Mouse (Mus musculus) cerebellum, adult 18-20 months (tissue): Measurements from ENCODE around the gene Prpf6.

Experiments
- DNase-seq, 2 experiments: peaks; one replicate each; pipeline ENCODE4 v3.0.0; 2021

Gene Prpf6

DNA sequence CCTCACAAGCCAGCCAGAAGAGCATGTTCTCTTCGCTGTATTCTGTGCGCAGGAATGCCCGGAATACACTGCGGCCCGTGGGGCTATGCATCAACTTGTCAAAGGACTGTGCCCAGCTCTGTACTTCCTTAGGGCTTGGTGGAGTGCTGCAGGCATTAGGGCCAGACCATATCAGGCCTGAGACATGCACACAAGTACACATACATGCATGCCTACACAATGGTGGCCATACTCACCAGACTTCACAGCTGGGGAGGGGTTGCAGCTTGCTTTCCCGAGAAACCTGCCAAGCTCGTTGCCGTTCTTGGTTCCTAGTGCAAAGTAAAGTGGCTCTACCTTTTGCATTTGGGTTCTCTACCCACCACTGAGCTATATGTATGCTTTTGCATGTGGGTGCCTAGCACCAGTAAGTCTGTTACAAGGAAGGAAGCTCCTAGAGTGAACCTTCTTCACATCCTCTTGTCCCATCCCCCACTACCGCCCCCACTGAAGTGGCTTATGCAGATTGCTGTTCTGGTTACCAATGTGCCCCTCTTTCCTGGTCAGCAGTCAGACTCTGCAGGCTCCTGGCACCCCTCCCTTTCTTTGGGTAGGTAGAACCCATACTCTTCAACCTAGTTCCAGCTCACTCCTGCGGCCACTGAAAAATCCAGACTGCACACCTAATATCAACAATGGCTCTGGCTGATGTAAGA lies 97.9 kb downstream of the Prpf6 start:
- no peak for DNase-seq

DNA sequence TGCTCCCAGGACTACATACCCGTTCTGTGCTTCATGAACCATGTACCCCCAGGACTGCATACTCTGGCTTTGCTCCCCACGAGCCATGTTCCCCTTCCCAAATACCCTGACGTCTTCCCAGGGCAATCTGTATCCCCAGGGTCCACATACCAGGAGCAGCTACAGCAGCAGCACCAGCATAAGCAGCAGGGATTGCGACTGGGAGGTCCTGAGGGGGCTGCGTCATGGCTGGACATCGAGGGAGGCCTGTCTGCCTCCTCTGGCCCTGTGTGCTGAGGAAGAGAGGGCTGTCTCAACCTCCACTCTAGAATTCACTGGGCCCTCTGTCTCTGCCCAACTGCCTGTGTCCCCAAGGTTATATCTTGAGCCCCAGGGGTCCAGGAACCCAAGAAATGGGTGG lies 99.4 kb downstream of the Prpf6 start:
- no peak for DNase-seq

DNA sequence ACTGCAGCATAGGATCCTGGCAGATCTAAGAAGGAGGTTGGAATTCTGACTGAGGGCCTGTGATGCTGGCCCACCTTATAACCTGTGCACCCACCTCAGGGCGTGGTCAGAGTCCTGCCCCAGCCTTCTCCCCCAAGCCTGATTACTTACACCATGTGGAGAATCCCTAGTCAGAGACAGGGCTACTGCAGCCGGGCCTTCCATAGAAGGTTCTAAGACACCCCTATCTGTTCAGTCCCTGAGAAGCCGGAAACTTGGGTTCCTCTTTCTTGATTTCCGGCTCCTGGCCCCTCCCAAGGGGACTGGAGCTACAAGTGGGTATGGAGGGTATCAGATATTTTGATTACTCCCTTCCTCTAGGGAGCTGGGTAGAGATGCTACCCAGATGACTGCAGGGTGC lies 99.9 kb downstream of the Prpf6 start:
- no peak for DNase-seq

DNA sequence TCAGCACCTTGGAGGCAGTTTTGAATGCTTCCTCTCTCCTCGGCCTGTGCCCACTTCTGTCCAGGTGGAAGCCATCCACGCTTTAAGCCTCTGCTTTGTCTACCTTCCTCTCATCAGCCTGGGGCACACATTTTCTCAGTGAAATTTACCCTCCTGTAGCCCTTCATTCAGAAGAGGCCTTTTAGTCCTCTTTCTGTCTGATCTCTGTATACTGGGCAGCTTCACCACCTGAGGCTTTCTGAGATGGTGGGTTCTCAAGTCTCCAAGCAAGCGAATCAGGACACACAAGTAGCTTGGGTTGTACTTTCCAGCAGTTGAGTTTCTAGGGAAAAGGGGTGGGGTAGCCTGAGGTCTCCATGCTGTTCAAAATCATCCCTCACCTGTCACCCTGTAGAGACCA lies 100.6 kb downstream of the Prpf6 start:
- no peak for DNase-seq

DNA sequence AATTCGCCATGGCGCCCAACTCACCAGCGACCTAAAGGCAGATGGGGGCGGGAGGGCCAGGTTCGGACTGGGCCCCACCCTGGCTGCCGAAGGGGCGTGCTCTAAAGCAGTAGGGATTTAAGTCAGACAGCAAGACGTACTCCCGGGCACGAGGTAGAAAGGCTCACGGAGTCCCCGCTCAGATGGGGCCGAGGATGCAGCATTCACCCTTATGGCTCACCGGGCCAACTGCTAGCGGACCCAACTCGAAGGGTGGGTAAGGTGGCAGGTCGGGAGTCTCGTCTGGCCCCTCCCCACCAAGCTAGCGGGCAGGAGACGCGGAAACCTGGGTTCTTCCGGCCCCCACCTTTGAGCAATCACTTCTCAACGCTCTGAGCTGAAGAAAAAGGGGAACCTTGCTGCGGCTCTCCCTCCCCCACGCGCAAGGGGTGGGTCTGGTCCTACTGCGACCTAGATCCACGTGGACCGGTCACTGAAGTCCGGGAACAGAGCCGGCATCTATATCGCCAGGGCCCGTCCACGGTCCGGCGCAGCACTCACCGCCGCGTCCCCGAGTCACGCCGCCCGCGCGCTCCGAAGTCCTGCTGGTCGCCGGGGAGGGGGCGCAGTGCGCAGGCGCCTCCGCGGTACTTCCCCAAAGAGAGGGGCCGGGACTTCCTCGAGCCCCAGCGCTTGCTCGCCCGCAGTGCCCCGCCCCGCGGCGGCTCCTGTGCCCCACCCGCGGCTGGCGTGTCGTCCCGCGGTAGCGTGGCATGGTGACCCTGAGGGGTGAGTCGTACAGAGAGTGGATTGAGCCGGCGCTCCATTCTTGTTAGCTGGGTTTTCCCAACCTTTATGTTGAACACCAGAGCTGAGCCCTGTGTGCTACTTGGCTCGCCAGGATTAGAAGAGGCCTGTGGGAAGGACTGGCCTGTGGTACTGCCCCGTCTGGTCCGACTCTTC lies 101.9 kb downstream of the Prpf6 start, which contains the start of gene Rgs19:
Rgs19 (minus strand) TSS at position 639 of the 942 bp plus-strand sequence.
- peak; percentile 70 to 75 for DNase-seq

DNA sequence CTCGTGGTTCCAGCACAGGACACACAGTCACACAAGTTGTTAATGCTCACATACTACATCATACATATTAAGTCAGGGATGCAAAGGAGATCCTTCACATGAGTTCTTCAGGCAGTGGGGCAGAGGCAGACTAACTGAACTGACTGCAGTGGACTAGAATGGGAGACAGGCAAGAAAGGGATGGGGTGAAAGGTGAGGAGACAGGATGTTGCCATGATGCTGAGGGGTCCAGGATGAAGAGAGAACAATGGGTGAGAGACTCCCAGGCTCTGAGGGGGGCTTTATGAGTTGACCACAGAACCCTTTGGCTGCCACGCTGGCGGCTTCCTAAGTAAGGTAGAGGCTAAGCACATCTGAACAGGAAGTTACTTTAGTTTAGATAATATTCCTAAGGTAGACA lies 102.9 kb downstream of the Prpf6 start:
- DNase-seq, result no peak

DNA sequence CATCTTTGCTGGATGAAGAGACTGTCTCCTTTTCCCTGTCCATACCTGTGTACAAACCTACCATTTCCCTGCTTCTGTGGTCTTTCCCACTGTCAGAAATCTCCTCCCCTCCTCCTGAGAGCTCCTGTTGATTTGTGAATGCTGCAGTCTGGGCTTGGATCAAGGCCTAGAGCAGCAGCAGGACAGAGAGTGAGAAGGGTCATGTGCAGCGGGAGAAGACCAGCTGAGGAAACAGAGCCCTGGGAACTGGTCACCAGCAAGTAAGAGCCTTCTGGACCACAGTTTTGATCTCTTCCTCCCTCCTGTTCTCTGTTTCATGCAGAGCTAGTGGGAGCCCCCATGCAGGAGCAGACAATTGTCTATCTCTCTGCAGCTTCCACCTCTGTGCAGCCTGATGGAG lies 104.1 kb downstream of the Prpf6 start:
- no peak for DNase-seq

DNA sequence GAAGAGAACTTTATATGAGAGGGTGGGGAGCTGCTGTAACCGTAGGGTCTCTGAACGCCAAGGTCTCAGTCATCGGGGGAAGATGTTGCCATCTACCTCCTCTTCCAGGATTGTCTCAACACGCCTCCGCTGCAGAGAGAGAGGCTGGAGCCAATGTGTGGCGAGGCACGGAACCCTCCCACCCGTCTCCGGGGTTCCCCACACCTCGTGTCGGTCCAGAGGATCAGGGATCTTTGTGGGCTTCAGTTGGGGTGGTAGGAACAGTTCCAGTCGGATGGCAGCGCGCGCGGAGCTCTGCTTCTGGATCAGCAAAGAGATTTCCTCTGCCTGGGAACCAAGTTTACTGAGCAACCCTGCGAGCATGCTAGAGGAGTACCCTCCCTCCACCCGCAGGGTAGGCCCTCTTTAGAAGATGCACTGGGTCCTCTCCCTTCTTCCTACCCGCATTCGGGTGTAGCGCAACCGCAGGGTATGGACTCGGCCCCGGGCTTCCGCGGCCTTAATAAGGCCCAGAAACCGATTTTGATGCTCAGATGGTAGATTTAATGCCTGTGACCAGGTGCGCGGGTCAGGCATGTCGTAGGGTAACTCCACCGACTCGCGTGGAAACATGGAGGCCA lies 105.2 kb downstream of the Prpf6 start:
- peak in 1 of 2 experiments; percentile 1 for DNase-seq

DNA sequence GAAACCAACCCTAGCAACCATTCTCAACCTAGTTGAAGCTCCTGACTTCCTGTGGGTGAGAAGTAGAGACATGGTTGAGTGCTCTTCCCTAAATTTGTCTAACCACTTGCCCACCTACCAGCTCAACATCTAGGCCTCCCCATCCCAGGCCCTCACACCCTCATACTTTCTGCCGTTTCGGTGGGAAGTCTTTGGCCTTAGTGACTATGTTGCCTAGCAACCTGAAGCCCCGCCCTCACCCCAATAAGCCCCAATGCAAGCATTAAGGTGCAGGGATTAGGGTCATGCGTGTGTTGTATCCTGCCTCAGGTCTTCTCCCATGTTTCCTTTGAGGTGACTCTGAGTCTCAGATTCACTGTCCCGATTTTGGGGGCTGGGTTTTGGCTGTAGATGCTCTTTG lies 106.6 kb downstream of the Prpf6 start, which contains the start of gene Lkaaear1:
Lkaaear1 (minus strand) TSS at position 202 of the 400 bp plus-strand sequence.
- no peak for DNase-seq
